Mouse (Mus musculus) liver, embryonic 11.5 days (tissue): ENCODE data around the gene Kmt2c. TPM values are rescaled to one million over a fixed set of nuclear protein-coding genes. Genes with fewer than 3 reads are reported as not detected.

Source experiments
- ATAC-seq: fragments of 200-750 bp; cut with Nextera tagmentation; replicated peaks from 2 replicates; pipeline ENCODE4 v1.8.0; 2017; ENCODE audit warnings: moderate number of reproducible peaks, mild to moderate bottlenecking, moderate TSS enrichment, moderate library complexity; ENCODE audit not compliant: low FRiP score
- DNase-seq: peaks from one replicate; pipeline ENCODE4 v3.0.0-alpha.2; 2017; ENCODE audit warnings: low spot score
- H3K27ac ChIP-seq: fragments of 300-500 bp; sonication (generic); 2 replicates; pipeline ENCODE4 v1.5.1; 2014; ENCODE audit warnings: mild to moderate bottlenecking, low read depth, low read length, control low read depth
- H3K27me3 ChIP-seq: fragments of 300-500 bp; sonication (generic); replicated peaks from 2 replicates; pipeline ENCODE4 v1.6.1; 2014; ENCODE audit warnings: low read length, mixed read lengths; ENCODE audit not compliant: control insufficient read depth, insufficient read depth
- H3K36me3 ChIP-seq: fragments of 300-500 bp; sonication (generic); 2 replicates; pipeline ENCODE4 v1.6.1; 2014; ENCODE audit warnings: mild to moderate bottlenecking, low read length, moderate library complexity, mixed read lengths; ENCODE audit not compliant: control insufficient read depth, insufficient read depth
- H3K4me1 ChIP-seq: fragments of 300-500 bp; sonication (generic); replicated peaks from 2 replicates; pipeline ENCODE4 v1.6.1; 2014; ENCODE audit warnings: low read length, mixed read lengths; ENCODE audit not compliant: control insufficient read depth, insufficient read depth
- H3K4me2 ChIP-seq: fragments of 300-500 bp; sonication (generic); 2 replicates; pipeline ENCODE4 v1.6.1; 2014; ENCODE audit warnings: mild to moderate bottlenecking, control low read depth, moderate library complexity
- H3K4me3 ChIP-seq: fragments of 300-500 bp; sonication (generic); 2 replicates; pipeline ENCODE4 v1.5.1; 2014; ENCODE audit warnings: low read depth, low read length, control low read depth
- H3K9ac ChIP-seq: fragments of 300-500 bp; sonication (generic); 2 replicates; pipeline ENCODE4 v1.6.1; 2014; ENCODE audit warnings: low read depth, low read length, control low read depth
- H3K9me3 ChIP-seq: fragments of 300-500 bp; sonication (generic); 2 replicates; pipeline ENCODE4 v1.6.1; 2016; ENCODE audit warnings: low read length, inconsistent platforms, mixed read lengths; ENCODE audit not compliant: control insufficient read depth
- WGBS: fragments of 180-500 bp; shearing (Covaris S2); extraction: QIAGEN DNeasy Blood & Tissue Kit; methylation state at CpG from one replicate; pipeline ENCODE4 v1.1.7; 2014; 5-methylcytosine and 5-hydroxymethylcytosine counted together
- polyA plus RNA-seq: library from polyadenylated mRNA; unstranded; fragments of >200 nt; fragmentation: Nextera tagmentation; extraction: Ambion mirVana; gene quantifications from 2 replicates; pipeline ENCODE4 v1.2.1, GENCODE M21; 2014

Kmt2c gene
- 12.4 and 14.0 TPM in 2 replicates for polyA plus RNA-seq

- H3K27me3 ChIP-seq = no peaks in the 10 kb centered on the region
Observed at GRCm38 (mm10) chr5:25498346-25498820, at the start of gene Kmt2c. Gene Kmt2c, minus strand, starts transcription at chr5:25498783.

DNA sequence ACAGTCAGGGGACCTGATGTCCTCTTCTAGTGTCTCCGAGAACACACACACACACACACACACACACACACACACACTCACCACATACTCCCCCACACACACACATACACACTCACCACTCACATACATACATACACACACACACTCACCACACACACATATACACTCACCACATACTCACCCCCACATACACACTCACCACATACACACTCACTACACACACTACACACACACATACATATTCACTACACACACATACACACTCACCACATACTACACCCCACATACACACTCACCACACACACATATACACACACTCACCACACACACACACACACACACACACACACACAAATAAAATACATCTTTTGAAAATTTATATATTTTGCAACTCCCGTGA lies 48.3 kb upstream of the Kmt2c start:
- no peaks in the 10 kb centered on the region for H3K27me3 ChIP-seq
- no peak overlapping the region for H3K27ac ChIP-seq
- H3K9ac ChIP-seq = no peak overlapping the region
- H3K4me2 ChIP-seq = no peak overlapping the region
- ATAC-seq (no peak), DNase-seq (no peak)
- 90% methylated on average over 2 of the region's 2 CpGs for WGBS
- H3K36me3 ChIP-seq = no peaks in the 10 kb centered on the region
- H3K9me3 ChIP-seq = no peaks in the 10 kb centered on the region
- no peak overlapping the region for H3K4me3 ChIP-seq
- no peaks in the 10 kb centered on the region for H3K4me1 ChIP-seq

More at GRCm38 (mm10) chr5:25498346-25498820, at the start of gene Kmt2c:
- peak; percentile 9 for ATAC-seq
- H3K9ac ChIP-seq = peak within 1 kb of the TSS; percentile 99
- no peaks in the 10 kb centered on the region for H3K9me3 ChIP-seq
- peak within 1 kb of the TSS; percentile 97 for H3K4me3 ChIP-seq
- DNase-seq = peak; percentile 85
- no peaks in the 10 kb centered on the region for H3K36me3 ChIP-seq
- peak within 1 kb of the TSS; percentile 100 for H3K27ac ChIP-seq
- peak within 1 kb of the TSS; percentile 88 for H3K4me2 ChIP-seq
- H3K4me1 ChIP-seq = peaks cover 11% of the 10 kb centered on the region
- WGBS = under 1% methylated on average over 34 of the region's 54 CpGs

- no peak for DNase-seq
- no peak overlapping the region for H3K4me3 ChIP-seq
- WGBS = 77% methylated on average over 5 of the region's 5 CpGs
Observed at GRCm38 (mm10) chr5:25544566-25544965, 46.0 kb upstream of the Kmt2c start.

DNA sequence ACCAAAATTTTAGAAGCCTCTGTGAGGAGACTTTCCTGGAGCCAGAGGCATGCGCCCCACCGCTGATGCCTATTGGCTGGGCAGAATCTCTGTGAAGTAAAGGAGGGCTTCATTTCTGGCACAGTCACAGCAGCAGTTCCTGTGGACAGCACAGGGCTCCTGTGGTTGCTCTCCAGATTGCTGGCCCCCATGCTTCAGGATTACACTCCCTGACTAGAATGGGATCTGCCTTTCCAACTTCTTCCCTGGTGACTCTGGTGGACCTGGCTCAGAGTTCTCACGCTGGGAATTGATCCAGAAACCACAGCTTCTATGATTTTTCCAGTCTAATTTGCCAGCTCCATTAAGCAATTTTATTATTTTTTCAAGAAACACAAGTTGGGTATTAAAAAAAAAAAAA lies 45.5 kb upstream of the Kmt2c start:
- Histone ChIP-seq H3K4me3 (no peak overlapping the region), H3K27me3 (no peaks in the 10 kb centered on the region), H3K4me1 (no peaks in the 10 kb centered on the region), H3K9ac (no peak overlapping the region), H3K9me3 (no peaks in the 10 kb centered on the region), H3K36me3 (no peaks in the 10 kb centered on the region), H3K4me2 (no peak overlapping the region), H3K27ac (no peak overlapping the region)
- DNase-seq = no peak
- ATAC-seq = no peak
- WGBS = 85% methylated on average over 3 of the region's 3 CpGs

More at GRCm38 (mm10) chr5:25544566-25544965, 46.0 kb upstream of the Kmt2c start:
- no peak for ATAC-seq
- H3K4me1 ChIP-seq = no peaks in the 10 kb centered on the region
- H3K9ac ChIP-seq = no peak overlapping the region
- no peaks in the 10 kb centered on the region for H3K9me3 ChIP-seq
- no peaks in the 10 kb centered on the region for H3K36me3 ChIP-seq
- H3K4me2 ChIP-seq = no peak overlapping the region
- no peaks in the 10 kb centered on the region for H3K27me3 ChIP-seq
- H3K27ac ChIP-seq = no peak overlapping the region

- no peaks in the 10 kb centered on the region for H3K36me3 ChIP-seq
Observed at GRCm38 (mm10) chr5:25541661-25542060, 43.1 kb upstream of the Kmt2c start.

GRCm38 (mm10) chr5:25540921-25541320 lies 42.3 kb upstream of the Kmt2c start:
- WGBS = 81% methylated on average over 3 of the region's 3 CpGs
- no peak overlapping the region for H3K4me3 ChIP-seq
- H3K4me2 ChIP-seq = no peak overlapping the region
- no peak for ATAC-seq
- peak; percentile 9 for DNase-seq
- H3K27ac ChIP-seq = no peak overlapping the region
- H3K36me3 ChIP-seq = no peaks in the 10 kb centered on the region
- H3K9me3 ChIP-seq = no peaks in the 10 kb centered on the region
- no peaks in the 10 kb centered on the region for H3K27me3 ChIP-seq
- no peak overlapping the region for H3K9ac ChIP-seq
- H3K4me1 ChIP-seq = peaks cover 4% of the 10 kb centered on the region

More at GRCm38 (mm10) chr5:25541661-25542060, 43.1 kb upstream of the Kmt2c start:
- Histone ChIP-seq H3K4me2 (no peak overlapping the region), H3K4me1 (peaks cover 4% of the 10 kb centered on the region), H3K9me3 (no peaks in the 10 kb centered on the region), H3K27me3 (no peaks in the 10 kb centered on the region), H3K27ac (no peak overlapping the region), H3K9ac (no peak overlapping the region), H3K4me3 (no peak overlapping the region)
- ATAC-seq = no peak
- DNase-seq = no peak
- WGBS = 67% methylated on average over 2 of the region's 2 CpGs

GRCm38 (mm10) chr5:25540412-25540811 lies 41.8 kb upstream of the Kmt2c start:
- peak; percentile 15 for DNase-seq
- Histone ChIP-seq H3K27me3 (no peaks in the 10 kb centered on the region), H3K36me3 (no peaks in the 10 kb centered on the region), H3K9me3 (no peaks in the 10 kb centered on the region), H3K4me3 (no peak overlapping the region), H3K4me2 (no peak overlapping the region), H3K27ac (no peak overlapping the region), H3K9ac (no peak overlapping the region), H3K4me1 (peaks cover 4% of the 10 kb centered on the region)
- no peak for ATAC-seq

- Histone ChIP-seq H3K9ac (no peak overlapping the region), H3K4me1 (peaks cover 12% of the 10 kb centered on the region), H3K27me3 (no peaks in the 10 kb centered on the region), H3K36me3 (no peaks in the 10 kb centered on the region), H3K4me3 (no peak overlapping the region), H3K4me2 (no peak overlapping the region), H3K9me3 (no peaks in the 10 kb centered on the region), H3K27ac (no peak overlapping the region)
- no peak for DNase-seq
- no peak for ATAC-seq
- WGBS = 40% methylated on average over 6 of the region's 6 CpGs
Observed at GRCm38 (mm10) chr5:25536921-25537409, 38.4 kb upstream of the Kmt2c start.

- H3K36me3 ChIP-seq = no peaks in the 10 kb centered on the region
- no peak overlapping the region for H3K4me2 ChIP-seq
- no peak overlapping the region for H3K27ac ChIP-seq
- no peak overlapping the region for H3K4me3 ChIP-seq
- 63% methylated on average over 2 of the region's 2 CpGs for WGBS
- DNase-seq (no peak), ATAC-seq (no peak)
- H3K9me3 ChIP-seq = no peaks in the 10 kb centered on the region
- no peaks in the 10 kb centered on the region for H3K27me3 ChIP-seq
- peaks cover 14% of the 10 kb centered on the region for H3K4me1 ChIP-seq
- no peak overlapping the region for H3K9ac ChIP-seq
Observed at GRCm38 (mm10) chr5:25536451-25536850, 37.9 kb upstream of the Kmt2c start.
